Mouse (Mus musculus) intestine, embryonic 16.5 days (tissue): ENCODE data around the gene Ccdc33. TPM values are rescaled to one million over a fixed set of nuclear protein-coding genes. Genes with fewer than 3 reads are reported as not detected.
A peak's percentile ranks its signal among the peaks of the same experiment; 100 is the strongest.

ENCODE experiments used
- ATAC-seq: fragments of 200-750 bp; cut with Nextera tagmentation; 2 replicates; pipeline ENCODE4 v1.8.0; 2017; ENCODE audit warnings: moderate TSS enrichment, moderate library complexity
- H3K27ac ChIP-seq: fragments of 300-500 bp; sonication (generic); 2 replicates; pipeline ENCODE4 v1.5.1; 2014; ENCODE audit warnings: mild to moderate bottlenecking, low read length
- H3K27me3 ChIP-seq: fragments of 300-500 bp; sonication (generic); replicated peaks from 2 replicates; pipeline ENCODE4 v1.6.1; 2014; ENCODE audit warnings: low read length, control low read depth, mixed read lengths; ENCODE audit not compliant: control insufficient read depth, insufficient read depth
- H3K36me3 ChIP-seq: fragments of 300-500 bp; sonication (generic); 2 replicates; pipeline ENCODE4 v1.6.1; 2014; ENCODE audit warnings: low read length, control low read depth; ENCODE audit not compliant: control insufficient read depth, insufficient read depth
- H3K4me1 ChIP-seq: fragments of 300-500 bp; sonication (generic); 2 replicates; pipeline ENCODE4 v1.6.1; 2014; ENCODE audit warnings: low read length, control low read depth, mixed read lengths; ENCODE audit not compliant: control insufficient read depth, insufficient read depth
- H3K4me2 ChIP-seq: fragments of 300-500 bp; sonication (generic); 2 replicates; pipeline ENCODE4 v1.6.1; 2014; ENCODE audit warnings: low read depth, low read length, control low read depth
- H3K4me3 ChIP-seq: fragments of 300-500 bp; sonication (generic); 2 replicates; pipeline ENCODE4 v1.5.1; 2014; ENCODE audit warnings: mild to moderate bottlenecking, low read length
- H3K9ac ChIP-seq: fragments of 300-500 bp; sonication (generic); 2 replicates; pipeline ENCODE4 v1.6.1; 2014; ENCODE audit warnings: low read depth, low read length
- H3K9me3 ChIP-seq: fragments of 300-500 bp; sonication (generic); 2 replicates; pipeline ENCODE4 v1.6.1; 2016; ENCODE audit warnings: low read length, control low read depth; ENCODE audit not compliant: control insufficient read depth
- whole genome bisulfite sequencing: fragments of 180-500 bp; shearing (Covaris S2); extraction: QIAGEN DNeasy Blood & Tissue Kit; methylation state at CpG from one replicate; pipeline ENCODE4 v1.1.7; 2014; 5-methylcytosine and 5-hydroxymethylcytosine counted together
- polyA plus RNA-seq: library from polyadenylated mRNA; unstranded; fragments of >200 nt; fragmentation: Nextera tagmentation; extraction: Ambion mirVana; gene quantifications from 2 replicates; pipeline ENCODE4 v1.2.1, GENCODE M21; 2015

Gene Ccdc33
- polyA plus RNA-seq, 1 experiment from 2014 or later: 0.82 TPM

DNA sequence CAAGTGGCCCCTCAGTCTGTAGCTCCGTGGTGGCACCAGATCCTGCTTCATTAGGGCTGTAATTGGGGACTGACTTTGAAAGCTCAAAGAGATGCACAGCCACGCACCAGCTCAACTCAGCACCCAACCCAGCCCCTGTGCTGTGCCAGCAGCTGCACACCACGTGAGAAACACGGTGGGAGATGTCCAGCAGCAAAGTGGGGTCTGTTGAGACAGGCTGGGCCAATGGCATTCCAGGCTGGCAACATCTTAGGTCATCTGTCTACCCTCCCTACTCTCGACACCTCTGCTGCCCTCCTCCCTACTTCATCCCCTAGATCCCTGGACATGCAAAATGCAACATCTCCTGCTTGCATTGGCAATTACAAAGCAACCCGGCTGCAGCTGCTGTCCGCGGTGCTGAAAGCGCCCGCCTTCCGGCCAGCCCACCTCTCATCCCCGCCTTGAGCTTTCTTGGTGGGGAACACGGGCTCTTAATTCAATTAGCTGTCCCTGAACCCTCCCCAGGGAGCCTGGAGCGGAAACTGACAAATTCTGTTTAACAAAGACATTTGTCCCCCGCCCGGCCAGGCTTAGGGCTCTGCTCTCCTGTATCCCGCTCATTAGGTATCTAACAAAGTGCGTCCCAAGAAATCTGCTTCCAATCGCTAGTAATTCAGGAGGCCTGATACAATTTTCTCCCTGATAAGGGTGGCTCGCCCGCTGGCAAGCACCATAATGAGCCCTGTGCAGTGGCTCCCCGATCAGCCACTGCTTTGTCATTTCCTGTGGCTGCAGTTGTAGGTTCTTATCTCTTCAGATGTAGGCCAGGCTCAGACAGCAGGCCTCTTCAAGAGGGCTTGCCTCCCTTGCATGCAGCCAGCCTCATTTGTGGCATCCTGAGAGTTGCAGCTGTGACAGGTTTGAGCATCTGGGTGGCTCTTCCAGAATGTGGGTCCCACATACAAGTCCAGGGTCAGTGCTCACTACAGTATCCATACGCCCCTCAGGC lies 57.7 kb downstream of the Ccdc33 start:
- H3K27ac ChIP-seq: no peak overlapping the region

GRCm38 (mm10) chr9:58059920-58060319 lies 58.7 kb downstream of the Ccdc33 start:
- no peak overlapping the region for H3K9ac ChIP-seq
- WGBS: 59% methylated on average over 1 of the region's 1 CpGs
- H3K9me3 ChIP-seq: no peaks in the 10 kb centered on the region
- no peaks in the 10 kb centered on the region for H3K27me3 ChIP-seq
- H3K4me2 ChIP-seq: no peak overlapping the region
- H3K4me3 ChIP-seq: no peak overlapping the region
- no peaks in the 10 kb centered on the region for H3K4me1 ChIP-seq
- no peak overlapping the region for H3K27ac ChIP-seq
- no peaks in the 10 kb centered on the region for H3K36me3 ChIP-seq
- ATAC-seq: no peak

More for the DNA sequence above, 57.7 kb downstream of the Ccdc33 start:
- ATAC-seq: 0 out of 2 replicates have a peak, but pooled peaks have one; percentile 23
- WGBS: 10% methylated on average over 23 of the region's 23 CpGs
- H3K4me2 ChIP-seq: no peak overlapping the region
- no peaks in the 10 kb centered on the region for H3K36me3 ChIP-seq
- no peaks in the 10 kb centered on the region for H3K9me3 ChIP-seq
- no peak overlapping the region for H3K4me3 ChIP-seq
- H3K9ac ChIP-seq: no peak overlapping the region
- no peaks in the 10 kb centered on the region for H3K27me3 ChIP-seq
- H3K4me1 ChIP-seq: no peaks in the 10 kb centered on the region

GRCm38 (mm10) chr9:58055666-58056065 lies 63.0 kb downstream of the Ccdc33 start:
- Histone ChIP-seq H3K9me3 (no peaks in the 10 kb centered on the region), H3K4me3 (no peak overlapping the region), H3K9ac (no peak overlapping the region), H3K36me3 (no peaks in the 10 kb centered on the region), H3K4me2 (no peak overlapping the region), H3K27me3 (no peaks in the 10 kb centered on the region), H3K27ac (no peak overlapping the region), H3K4me1 (no peaks in the 10 kb centered on the region)
- ATAC-seq: peak; percentile 42; the same call in 1 of the 2 replicates
- 66% methylated on average over 5 of the region's 5 CpGs for WGBS

DNA sequence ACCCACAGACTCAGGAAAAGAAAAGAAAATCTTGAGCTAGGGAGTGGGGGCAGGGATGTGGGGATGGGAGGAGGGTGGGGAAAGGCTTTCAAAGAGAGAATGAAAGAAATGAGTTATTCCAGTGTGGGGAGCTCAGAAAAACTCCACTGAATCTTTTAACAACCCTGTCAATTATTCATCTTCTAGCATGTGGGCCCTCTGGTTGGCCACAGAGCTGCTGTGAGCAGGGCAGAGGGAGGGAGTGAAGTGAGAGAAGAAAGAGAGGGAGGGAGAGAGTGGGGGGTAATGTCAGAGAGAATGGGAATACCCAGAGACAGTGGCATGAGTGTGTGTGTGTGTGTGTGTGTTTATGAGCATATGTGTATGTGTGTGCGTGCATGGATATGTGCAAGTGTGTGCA lies 64.6 kb downstream of the Ccdc33 start:
- no peak for ATAC-seq
- Histone ChIP-seq H3K36me3 (no peaks in the 10 kb centered on the region), H3K9ac (no peak overlapping the region), H3K4me1 (no peaks in the 10 kb centered on the region), H3K4me2 (no peak overlapping the region), H3K9me3 (no peaks in the 10 kb centered on the region), H3K27me3 (no peaks in the 10 kb centered on the region), H3K4me3 (no peak overlapping the region), H3K27ac (no peak overlapping the region)
- 100% methylated on average over 1 of the region's 1 CpGs for WGBS

- no peaks in the 10 kb centered on the region for H3K9me3 ChIP-seq
- no peaks in the 10 kb centered on the region for H3K27me3 ChIP-seq
- 55% methylated on average over 3 of the region's 3 CpGs for WGBS
- no peaks in the 10 kb centered on the region for H3K36me3 ChIP-seq
- no peaks in the 10 kb centered on the region for H3K4me1 ChIP-seq
- H3K4me2 ChIP-seq: no peak overlapping the region
- H3K4me3 ChIP-seq: no peak overlapping the region
- no peak overlapping the region for H3K27ac ChIP-seq
- ATAC-seq: no peak
- no peak overlapping the region for H3K9ac ChIP-seq
Measured at GRCm38 (mm10) chr9:58053544-58053943, 65.1 kb downstream of the Ccdc33 start.

- Histone ChIP-seq H3K4me3 (no peak overlapping the region), H3K4me2 (no peak overlapping the region), H3K36me3 (no peaks in the 10 kb centered on the region), H3K27ac (no peak overlapping the region), H3K9me3 (no peaks in the 10 kb centered on the region), H3K27me3 (no peaks in the 10 kb centered on the region), H3K4me1 (no peaks in the 10 kb centered on the region), H3K9ac (no peak overlapping the region)
- 23% methylated on average over 3 of the region's 3 CpGs for WGBS
- peak; percentile 28; the same call in 1 of the 2 replicates for ATAC-seq
Measured at GRCm38 (mm10) chr9:58053102-58053501, 65.5 kb downstream of the Ccdc33 start.

DNA sequence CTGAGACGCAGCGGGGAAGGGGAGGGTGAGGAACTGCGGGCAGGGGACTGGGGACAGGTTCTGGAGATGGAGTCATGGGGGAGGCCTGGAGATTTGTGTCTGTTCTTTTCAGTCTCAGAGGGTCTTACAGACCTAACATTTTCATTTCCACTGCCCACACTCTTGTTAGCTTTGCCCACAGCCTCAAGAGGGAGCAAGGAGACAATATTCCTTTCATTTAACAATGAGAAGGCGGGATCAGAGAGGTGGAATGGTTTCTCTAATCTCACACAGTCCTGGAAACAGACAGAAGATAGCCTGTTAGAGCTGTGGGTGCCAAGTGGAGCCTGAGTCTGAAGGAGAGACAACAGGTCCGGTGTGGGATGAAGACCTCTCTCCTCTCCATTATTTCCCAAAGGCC lies 66.7 kb downstream of the Ccdc33 start:
- no peaks in the 10 kb centered on the region for H3K36me3 ChIP-seq
- no peak overlapping the region for H3K27ac ChIP-seq
- H3K27me3 ChIP-seq: no peaks in the 10 kb centered on the region
- no peaks in the 10 kb centered on the region for H3K4me1 ChIP-seq
- no peak overlapping the region for H3K9ac ChIP-seq
- WGBS: 30% methylated on average over 5 of the region's 5 CpGs
- ATAC-seq: no peak
- no peaks in the 10 kb centered on the region for H3K9me3 ChIP-seq
- H3K4me3 ChIP-seq: no peak overlapping the region
- no peak overlapping the region for H3K4me2 ChIP-seq

GRCm38 (mm10) chr9:58049861-58050260 lies 68.8 kb downstream of the Ccdc33 start:
- Histone ChIP-seq H3K4me3 (no peak overlapping the region), H3K36me3 (no peaks in the 10 kb centered on the region), H3K4me2 (no peak overlapping the region), H3K27me3 (no peaks in the 10 kb centered on the region), H3K9ac (no peak overlapping the region), H3K9me3 (no peaks in the 10 kb centered on the region), H3K27ac (no peak overlapping the region), H3K4me1 (peaks cover 3% of the 10 kb centered on the region; the same call in 1 of the 2 replicates)
- ATAC-seq: no peak
- 66% methylated on average over 7 of the region's 7 CpGs for WGBS

DNA sequence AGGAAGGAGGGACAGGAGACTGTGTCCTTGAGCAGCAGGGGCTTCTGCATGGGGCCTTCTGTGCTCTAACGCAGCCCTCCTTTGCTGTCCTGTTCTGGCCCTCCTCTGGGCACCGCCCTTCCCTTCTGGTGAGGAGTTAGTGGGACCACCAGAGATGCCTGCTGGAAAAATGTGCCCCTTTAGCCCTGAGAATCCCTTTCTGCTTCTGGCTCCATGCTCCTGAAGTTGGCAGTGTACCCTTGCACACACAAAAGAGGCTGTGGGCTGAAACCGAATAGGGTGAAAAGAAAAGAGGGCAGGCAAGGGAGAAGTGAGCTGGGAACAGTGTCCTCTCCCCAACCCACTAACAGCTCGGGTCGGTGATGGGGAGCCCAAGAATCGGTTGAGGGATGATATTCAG lies 69.4 kb downstream of the Ccdc33 start:
- Histone ChIP-seq H3K4me3 (no peak overlapping the region), H3K4me1 (peaks cover 4% of the 10 kb centered on the region; the same call in 1 of the 2 replicates), H3K36me3 (no peaks in the 10 kb centered on the region), H3K9ac (no peak overlapping the region), H3K27me3 (no peaks in the 10 kb centered on the region), H3K9me3 (no peaks in the 10 kb centered on the region), H3K4me2 (no peak overlapping the region), H3K27ac (no peak overlapping the region)
- no peak for ATAC-seq
- WGBS: 62% methylated on average over 6 of the region's 6 CpGs
